Mouse (Mus musculus): ENCODE measurements at regions not wholly inside any gene's neighbourhood (a gene's known extent, or its start where the extent isn't known, plus 50 kb on each side); places are given as distances from the start of the nearest gene placed in this dataset.

GRCm38 (mm10) chr2:74201608-74202323 is 290.6 kb upstream of the Atp5g3 start:
- intact Hi-C loops (cut with DNase I) = no loop called here

DNA sequence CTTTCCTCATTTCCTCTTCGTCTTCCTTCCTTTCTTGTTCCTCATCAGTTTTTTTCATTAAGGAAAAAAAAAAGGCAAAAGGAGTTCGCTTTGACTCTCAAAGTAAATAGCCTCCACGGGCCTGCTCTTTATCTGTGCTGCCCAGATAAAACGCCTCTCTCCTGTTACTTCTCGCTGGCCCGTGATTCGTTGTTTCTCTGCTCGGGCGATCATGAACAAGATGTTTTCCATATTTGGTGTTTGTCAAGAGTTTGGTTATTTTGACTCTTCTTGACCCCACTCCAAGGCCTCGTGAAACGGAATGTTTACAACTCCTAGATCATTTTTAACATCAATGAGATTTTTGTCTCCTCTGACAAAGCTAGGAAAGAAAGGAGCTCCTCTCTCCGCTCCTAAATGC is 288.4 kb upstream of the Atp5g3 start:
- intact Hi-C loops (cut with DNase I) = no loop called here
- no peak for DNase-seq

More at GRCm38 (mm10) chr2:74201608-74202323, 290.6 kb upstream of the Atp5g3 start:
- DNase-seq = no peak

DNA sequence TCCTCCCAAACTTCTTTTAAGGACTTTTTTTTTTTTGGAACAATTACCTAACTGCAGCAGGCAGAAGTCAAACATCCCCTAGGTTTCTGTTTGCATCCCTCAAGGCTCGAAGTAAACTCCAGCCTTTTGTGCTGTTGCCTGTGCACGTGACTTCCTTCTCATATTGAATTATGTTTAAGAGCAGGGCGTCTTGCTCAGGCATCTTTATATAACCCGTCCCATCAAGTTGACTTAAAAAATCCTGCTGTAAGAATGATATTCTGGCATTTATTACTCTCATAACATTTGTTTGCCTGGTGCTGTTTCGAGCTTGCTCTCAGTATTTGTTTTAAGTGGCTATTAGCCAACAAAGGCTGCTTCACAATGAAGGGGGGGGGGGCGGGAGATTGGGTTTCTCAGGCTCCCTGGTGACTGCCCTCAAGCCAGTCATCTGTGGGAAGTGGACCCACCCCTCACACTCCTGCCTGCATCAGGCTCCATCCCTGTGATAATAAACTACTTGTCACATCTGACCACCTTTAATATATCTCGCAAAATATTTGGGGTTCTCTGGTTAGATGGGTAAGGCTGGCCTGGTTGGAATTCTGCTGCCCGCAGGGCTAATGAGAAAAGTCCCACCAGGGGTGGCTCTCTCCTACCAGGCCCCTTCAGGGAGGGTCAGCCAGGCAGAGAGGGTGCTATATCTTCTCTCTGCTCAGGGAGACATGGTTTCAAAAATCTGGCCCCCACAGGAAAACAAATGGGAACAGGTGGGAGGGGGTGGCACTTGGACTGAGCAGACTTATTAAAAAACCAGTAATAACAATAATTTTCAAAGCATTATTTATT is 277.1 kb upstream of the Atp5g3 start:
- intact Hi-C loops (cut with DNase I) = no loop called here
- DNase-seq = no peak

GRCm38 (mm10) chr2:74178106-74178505 is 267.0 kb upstream of the Atp5g3 start:
- DNase-seq = no peak
- intact Hi-C loops (cut with DNase I) = no loop called here

- intact Hi-C loops (cut with DNase I) = no loop called here
- DNase-seq = no peak
Measured at GRCm38 (mm10) chr2:74168776-74169570, 257.8 kb upstream of the Atp5g3 start.

DNA sequence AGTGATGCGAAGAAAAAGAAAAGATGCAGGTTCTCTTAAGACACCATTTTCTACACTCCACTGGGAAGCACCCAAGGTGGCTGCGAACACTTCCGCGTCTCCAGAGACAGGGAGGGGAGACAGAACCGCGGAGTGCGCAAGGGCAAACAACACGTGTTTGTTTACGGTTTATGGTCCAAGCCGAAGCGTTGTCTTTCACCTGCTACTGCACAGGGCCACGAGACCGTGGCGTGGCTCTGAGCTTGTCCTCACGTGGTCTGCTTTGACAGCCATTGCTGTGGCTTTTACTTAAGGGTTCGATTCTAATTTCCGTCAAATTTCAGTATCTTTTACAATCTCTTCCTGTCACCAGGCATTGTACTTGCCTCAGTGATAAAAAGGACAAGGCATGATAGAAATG is 257.2 kb upstream of the Atp5g3 start:
- intact Hi-C loops (cut with DNase I) = no loop called here
- DNase-seq = no peak

DNA sequence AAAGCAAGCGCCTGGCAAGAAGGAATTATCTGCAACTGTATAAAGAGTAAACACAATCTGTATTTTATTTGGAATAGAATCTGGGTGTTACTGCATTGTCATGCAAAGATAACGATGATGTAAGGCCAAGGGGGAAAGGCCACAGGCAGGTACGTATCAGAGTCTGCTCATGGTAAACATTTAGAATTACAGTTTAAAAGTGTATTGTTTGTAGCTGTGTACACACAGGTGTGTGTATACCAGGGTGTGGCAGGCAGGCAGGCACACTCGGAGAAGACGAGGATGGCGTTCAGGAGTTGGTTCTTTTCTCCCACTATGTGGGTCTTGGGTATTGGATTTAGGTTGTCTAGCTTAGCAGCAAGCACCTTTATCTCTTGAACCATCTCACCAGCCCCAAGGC is 242.9 kb upstream of the Atp5g3 start:
- DNase-seq = no peak
- intact Hi-C loops (cut with DNase I) = no loop called here

- intact Hi-C loops (cut with DNase I) = no loop called here
- no peak for DNase-seq
Measured at GRCm38 (mm10) chr2:74153247-74153850, 242.2 kb upstream of the Atp5g3 start.

DNA sequence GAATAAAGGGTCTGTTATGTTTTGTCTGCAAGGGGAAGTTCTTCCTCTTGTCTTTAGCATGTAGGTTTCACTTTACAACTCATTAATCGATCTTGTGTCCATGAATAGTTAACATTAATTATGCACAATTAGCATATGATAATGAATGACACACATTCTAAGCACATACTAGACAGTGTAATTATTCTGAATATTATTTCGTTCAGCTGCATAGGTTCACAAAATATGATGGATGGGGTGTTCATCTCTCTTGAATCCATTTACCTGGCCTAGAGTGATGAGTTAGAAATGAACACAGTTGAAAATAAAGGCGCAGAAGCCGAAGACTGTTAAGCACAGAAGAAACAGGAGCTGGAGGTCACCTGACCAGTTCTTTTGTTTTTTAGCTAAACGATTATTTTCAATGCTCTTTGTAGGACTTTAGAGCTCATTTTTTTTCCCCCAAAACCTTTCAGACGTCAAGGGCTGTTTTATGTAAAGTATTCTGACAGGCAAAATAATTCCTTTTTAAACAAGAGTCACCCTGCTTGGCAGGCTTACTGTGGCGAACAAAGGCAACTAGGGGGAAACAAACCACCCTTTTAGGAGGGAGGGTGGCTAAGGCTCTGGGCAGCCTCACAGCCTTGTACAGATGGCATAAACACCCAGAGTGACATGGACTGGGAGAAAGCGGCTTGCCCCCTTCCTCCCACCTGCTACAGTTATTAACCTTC is 241.6 kb upstream of the Atp5g3 start:
- intact Hi-C loops (cut with DNase I) = no loop called here
- no peak for DNase-seq

DNA sequence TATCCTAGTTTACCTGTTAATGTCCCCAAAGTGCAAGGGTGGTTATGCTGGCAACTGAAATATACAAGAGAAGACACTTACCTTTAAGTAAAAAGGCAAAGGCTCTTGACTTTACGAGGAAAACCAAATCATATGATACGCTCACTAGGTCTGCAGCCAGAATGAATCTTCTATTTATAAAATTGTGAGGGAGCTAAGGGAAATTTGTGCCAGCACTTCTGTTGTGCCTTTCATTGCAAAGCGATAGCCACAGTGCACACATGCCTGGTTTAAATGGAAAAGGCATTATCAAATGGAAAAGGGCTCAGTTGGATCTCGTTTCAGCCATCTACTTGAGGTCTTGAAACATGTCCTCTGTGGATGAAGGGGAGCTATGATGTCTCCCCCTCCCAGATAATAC is 236.1 kb upstream of the Atp5g3 start:
- intact Hi-C loops (cut with DNase I) = no loop called here
- no peak for DNase-seq

DNA sequence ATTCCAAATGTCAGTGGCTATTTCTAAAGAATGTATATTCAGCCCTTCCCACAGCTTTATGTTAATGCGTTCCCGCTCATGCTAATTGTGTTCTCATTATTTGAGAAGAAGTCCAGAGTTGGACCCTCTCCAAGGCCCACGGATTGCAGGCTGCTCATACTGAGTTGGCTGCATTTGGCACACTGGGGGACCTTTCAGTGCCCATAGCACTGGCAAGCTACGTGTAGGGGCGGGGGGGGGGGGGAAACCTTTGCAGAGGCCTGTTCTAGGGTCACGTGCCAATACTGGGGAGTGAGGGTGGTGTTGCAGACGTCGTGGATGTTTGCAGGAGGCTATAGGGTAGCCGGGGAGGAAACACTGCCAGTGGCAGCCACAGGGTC is 225.5 kb upstream of the Atp5g3 start:
- DNase-seq = no peak
- intact Hi-C loops (cut with DNase I) = no loop called here

GRCm38 (mm10) chr2:74135963-74136623 is 225.0 kb upstream of the Atp5g3 start:
- intact Hi-C loops (cut with DNase I) = no loop called here
- no peak for DNase-seq

GRCm38 (mm10) chr2:74130141-74130588 is 219.0 kb upstream of the Atp5g3 start:
- intact Hi-C loops (cut with DNase I) = no loop called here
- DNase-seq = no peak

DNA sequence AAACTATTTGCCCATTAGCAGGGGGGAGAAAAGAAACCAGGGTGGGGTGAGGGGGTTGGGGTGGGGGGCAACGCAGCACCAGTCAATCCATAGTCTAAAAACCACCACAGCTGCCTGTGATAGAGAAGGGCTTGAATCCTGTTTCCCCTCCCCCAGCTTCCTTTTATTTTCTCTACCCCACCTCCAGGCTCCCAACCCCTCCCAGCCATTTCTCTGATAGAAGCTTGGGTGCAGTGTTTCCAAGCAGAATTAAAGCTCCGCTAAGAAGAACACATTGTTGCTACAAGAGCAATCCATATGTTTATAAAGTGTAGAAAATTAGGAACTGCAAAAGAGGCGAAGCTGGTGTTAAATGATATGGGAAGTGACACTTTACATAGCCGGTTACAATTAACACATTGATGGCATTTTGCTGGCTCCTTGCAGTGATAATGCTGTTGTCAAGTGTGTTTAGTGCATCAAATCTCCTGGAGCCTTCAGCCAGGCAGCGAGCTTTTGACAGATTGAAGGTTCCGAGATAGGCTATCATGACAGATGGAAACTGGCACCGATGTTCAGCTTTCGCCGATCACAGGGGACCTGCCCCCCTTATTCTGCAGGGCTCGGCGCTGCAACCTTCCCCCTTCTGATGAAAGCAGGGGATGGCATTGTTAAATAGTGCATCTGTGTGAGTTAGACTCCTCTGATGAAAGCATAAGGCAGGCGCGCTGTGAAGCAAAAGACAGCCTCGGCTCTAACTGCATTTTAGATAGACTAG is 217.8 kb upstream of the Atp5g3 start:
- intact Hi-C loops (cut with DNase I) = no loop called here
- DNase-seq = no peak

- no peak for DNase-seq
- intact Hi-C loops (cut with DNase I) = no loop called here
Measured at GRCm38 (mm10) chr2:74127136-74127535, 216.0 kb upstream of the Atp5g3 start.

GRCm38 (mm10) chr2:74124252-74124651 is 213.1 kb upstream of the Atp5g3 start:
- intact Hi-C loops (cut with DNase I) = no loop called here
- DNase-seq = no peak

GRCm38 (mm10) chr2:74123360-74124074 is 212.4 kb upstream of the Atp5g3 start:
- intact Hi-C loops (cut with DNase I) = no loop called here
- no peak for DNase-seq

GRCm38 (mm10) chr2:74122937-74123336 is 211.8 kb upstream of the Atp5g3 start:
- intact Hi-C loops (cut with DNase I) = no loop called here
- DNase-seq = no peak

Measured in heart, postnatal 36 days (tissue).